Mouse (Mus musculus) gastrocnemius, adult 18-20 months (tissue): ENCODE data around the gene Olfr294. TPM values are rescaled to one million over a fixed set of nuclear protein-coding genes. Genes with fewer than 3 reads are reported as not detected.

ENCODE experiments used
- DNase-seq: peaks from one replicate; pipeline ENCODE4 v3.0.0; 2021; ENCODE audit warnings: low spot score
- long read RNA-seq, 2 experiments: library from polyadenylated mRNA; stranded (forward); transcript quantifications; one replicate each; pipeline ENCODE4 v2.0.0; 2021
- total RNA-seq, 2 experiments: library from RNA; stranded (reverse); gene quantifications; 2 replicates each; pipeline ENCODE4 v1.2.3; 2021

Gene Olfr294
- total RNA-seq = not detected
- long read RNA-seq, experiment 1 = 0 reads
- long read RNA-seq, experiment 2 = 0 reads

DNA sequence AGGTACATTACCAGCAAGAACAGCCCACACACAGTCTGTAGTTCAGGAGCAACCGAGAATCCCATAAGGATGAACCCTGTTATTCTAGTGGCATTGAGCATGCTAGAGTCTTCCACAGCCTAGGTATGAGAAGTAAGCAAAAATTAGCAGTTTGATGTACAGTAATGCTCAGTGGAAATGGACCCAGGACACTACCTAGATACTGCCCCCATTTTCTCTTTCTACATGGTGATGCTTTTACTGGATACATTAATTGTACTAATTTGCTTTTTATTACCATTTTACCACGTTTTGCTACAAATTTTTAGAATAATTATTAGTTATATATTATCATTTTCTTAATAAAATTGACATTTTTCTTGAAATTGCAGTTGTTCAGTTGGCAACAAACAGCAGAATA lies at the start of gene Olfr294:
TSS of gene Olfr294 (minus strand) at position 101 of the 400 bp plus-strand sequence.
- DNase-seq = no peak

- no peak for DNase-seq
Measured at GRCm38 (mm10) chr7:86648761-86649160, 32.3 kb upstream of the Olfr294 start, which contains the start of gene Olfr293. TSS of gene Olfr293 (plus strand) at chr7:86649061.

GRCm38 (mm10) chr7:86583562-86583961 lies 32.9 kb downstream of the Olfr294 start, which contains the start of gene Olfr295:
TSS of gene Olfr295 (plus strand) at chr7:86583862.
- no peak for DNase-seq

Other genes with a start within 250 kb of the Olfr294 start
- not detected for gene Olfr305, start 249.7 kb downstream of the Olfr294 start, total RNA-seq
- gene Olfr304, start 230.0 kb downstream of the Olfr294 start, total RNA-seq = not detected
- not detected for gene Olfr303, start 218.9 kb downstream of the Olfr294 start, total RNA-seq
- not detected for gene Olfr301, start 212.8 kb downstream of the Olfr294 start, total RNA-seq
- not detected for gene Olfr299, start 156.7 kb downstream of the Olfr294 start, total RNA-seq
- not detected for gene Olfr298, start 124.2 kb downstream of the Olfr294 start, total RNA-seq
- gene Olfr297, start 96.7 kb downstream of the Olfr294 start, total RNA-seq = not detected
- not detected for gene Olfr295, start 32.8 kb downstream of the Olfr294 start, total RNA-seq
- gene Olfr293, start 32.4 kb upstream of the Olfr294 start, total RNA-seq = not detected
- not detected for gene Olfr292, start 71.7 kb upstream of the Olfr294 start, total RNA-seq
- gene Folh1, start 159.3 kb upstream of the Olfr294 start, total RNA-seq = under 1 TPM; 0.14 to 0.38 TPM
- not detected for gene Vmn2r77, start 178.4 kb upstream of the Olfr294 start, total RNA-seq